Mouse (Mus musculus) thymus, postnatal 0 days (tissue): Measurements from ENCODE around the gene Cryz. TPM values are rescaled to one million over a fixed set of nuclear protein-coding genes. Genes with fewer than 3 reads are reported as not detected.
A peak's percentile ranks its signal among the peaks of the same experiment; 100 is the strongest.

Experiments
- DNase-seq: peaks from one replicate; pipeline ENCODE4 v3.0.0-alpha.2; 2015; ENCODE audit warnings: low spot score
- polyA plus RNA-seq: library from polyadenylated mRNA; unstranded; fragments of >200 nt; fragmentation: Nextera tagmentation; extraction: Ambion mirVana; gene quantifications from 2 replicates; pipeline ENCODE4 v1.2.1, GENCODE M21; 2015

Gene Cryz
- polyA plus RNA-seq, result 4.2 and 4.5 TPM in 2 replicates

DNA sequence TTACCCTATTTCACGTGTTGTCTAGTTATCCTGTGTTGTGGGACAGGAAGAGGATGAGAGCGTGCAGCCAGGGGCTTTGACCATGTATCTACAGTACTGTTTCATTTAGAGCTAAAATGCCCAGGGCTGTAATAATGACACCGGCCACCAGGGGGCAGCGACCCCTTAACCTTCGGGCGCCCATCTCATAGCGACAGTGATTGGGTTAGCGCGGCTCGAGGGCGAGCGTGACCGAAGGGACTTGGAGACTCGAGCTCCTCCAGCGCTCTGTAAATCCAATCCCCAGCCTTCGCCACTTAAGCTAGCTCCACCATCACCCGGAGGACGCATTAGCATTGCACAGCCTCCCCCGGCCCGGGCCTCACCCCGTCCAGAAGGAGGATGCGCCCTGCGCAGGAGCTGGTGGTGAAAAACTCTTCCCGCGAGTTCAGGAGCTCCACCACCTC lies at the start of gene Cryz:
Gene Cryz, plus strand, starts transcription at position 224 of the 446 bp plus-strand sequence.
- peak; percentile 88 for DNase-seq

DNA sequence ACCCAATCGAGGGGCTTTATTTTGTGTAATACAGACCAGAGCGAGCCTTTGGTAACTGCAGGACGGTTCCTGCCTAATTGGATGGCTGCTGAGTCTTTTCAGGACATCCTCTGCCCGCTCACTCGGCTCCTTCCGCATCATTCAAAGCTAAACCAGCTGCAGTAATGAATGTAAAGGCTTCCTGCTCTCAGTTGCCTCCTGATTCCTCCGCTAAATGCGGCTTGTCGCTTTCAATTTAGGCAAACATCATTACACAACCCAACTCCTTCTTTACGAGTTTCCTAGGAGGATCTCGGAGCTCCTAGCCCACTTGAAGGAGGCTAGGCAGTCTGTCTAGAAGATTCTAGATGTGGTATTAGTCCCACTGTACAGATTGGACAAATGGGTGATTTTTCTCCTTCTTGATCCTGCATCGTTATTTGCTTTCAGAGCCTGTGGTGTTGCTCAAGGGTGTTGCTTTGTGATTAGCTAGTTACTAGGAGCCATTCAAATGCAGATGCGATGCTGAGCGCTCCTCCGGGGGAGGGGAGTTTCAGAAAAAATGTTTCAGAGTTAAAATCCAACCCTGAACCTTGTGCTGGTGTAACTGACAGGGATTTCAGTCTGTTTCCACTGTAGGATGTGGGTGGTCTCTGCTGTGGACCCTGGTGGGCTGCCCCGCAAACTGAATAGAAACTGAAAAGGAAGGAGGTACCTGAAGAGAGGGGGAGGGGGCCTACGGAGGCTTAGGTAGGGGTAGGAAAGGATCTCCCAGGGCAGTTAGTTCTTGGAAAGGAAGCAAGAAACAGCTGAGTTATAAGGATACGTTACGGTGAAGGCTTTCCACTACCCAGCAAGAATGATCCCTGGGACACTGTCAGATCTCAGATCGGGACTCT lies 48.7 kb upstream of the Cryz start:
- no peak for DNase-seq

GRCm38 (mm10) chr3:154548868-154549301 lies 47.6 kb upstream of the Cryz start:
- no peak for DNase-seq

GRCm38 (mm10) chr3:154550326-154551034 lies 46.0 kb upstream of the Cryz start:
- no peak for DNase-seq

DNA sequence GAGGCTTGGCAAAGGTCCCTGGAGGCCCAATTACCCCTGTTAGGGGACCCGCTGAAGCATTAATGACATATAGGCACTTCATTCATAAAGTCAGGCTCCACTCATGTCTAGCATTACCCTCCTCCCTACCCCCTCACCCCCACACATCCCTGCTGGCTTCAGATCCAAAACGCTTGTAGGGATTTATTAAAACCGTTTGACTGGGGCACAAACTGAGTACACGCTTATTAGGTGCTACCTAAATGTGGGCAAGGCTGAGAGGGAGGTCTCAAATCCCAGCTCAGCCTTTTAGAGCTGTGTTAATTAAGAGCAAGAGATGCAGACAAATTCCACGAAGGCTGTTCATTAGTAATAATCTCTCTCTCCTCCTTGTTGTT lies 45.5 kb upstream of the Cryz start:
- DNase-seq, result no peak

GRCm38 (mm10) chr3:154562192-154562591 lies 34.3 kb upstream of the Cryz start:
- no peak for DNase-seq

- DNase-seq, result no peak
These were observed 31.1 kb upstream of the Cryz start for GRCm38 (mm10) chr3:154565437-154565836.

DNA sequence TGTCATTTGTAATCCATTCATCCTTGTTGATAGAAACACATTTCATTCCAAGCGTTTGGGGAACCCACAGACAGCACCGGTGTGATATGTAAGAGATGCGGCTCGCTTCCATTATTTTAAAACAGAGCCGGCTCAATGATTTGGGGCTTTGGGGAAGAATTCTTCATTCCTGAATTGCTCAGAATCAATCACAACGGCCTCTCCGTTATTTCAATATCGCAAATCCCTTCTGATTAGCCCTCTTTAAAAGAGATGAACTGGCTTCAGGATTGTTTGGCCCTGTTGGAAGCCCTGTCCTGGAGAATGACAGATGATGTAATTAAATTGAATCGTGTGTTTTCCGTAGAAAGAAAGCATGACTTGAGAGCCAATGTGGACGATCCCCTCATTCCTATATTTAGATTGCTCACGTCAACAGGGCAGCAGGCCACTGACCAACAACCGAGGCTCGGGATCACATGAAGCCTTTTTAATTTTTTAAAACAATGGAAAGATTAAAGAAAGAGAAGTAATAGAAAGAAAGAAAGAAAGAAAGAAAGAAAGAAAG lies 26.4 kb upstream of the Cryz start:
- DNase-seq, result no peak

- no peak for DNase-seq
These were observed 25.7 kb upstream of the Cryz start for GRCm38 (mm10) chr3:154570786-154571185.

GRCm38 (mm10) chr3:154572341-154572972 lies 24.1 kb upstream of the Cryz start:
- peak; percentile 72 for DNase-seq

DNA sequence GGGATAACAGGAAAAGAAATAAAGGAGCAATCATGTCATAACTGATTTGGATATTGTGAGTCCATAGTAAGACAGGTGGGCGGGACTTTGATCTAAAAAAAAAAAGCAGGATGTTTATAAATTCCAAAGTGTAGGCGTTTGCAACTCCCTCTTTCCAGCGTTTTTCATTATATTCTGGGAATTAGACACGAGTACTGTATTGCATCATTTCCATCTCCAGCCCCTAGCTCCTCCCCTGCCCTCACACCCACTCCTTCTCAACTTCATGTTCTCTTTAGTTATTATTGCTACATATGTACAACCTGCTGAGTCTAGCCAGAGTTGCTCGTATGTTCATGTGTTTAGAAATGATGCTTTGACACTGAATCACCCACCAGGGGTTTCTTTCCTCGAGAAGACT lies 22.8 kb upstream of the Cryz start:
- no peak for DNase-seq

- no peak for DNase-seq
These were observed 18.6 kb upstream of the Cryz start for GRCm38 (mm10) chr3:154577895-154578294.

- no peak for DNase-seq
These were observed 12.2 kb upstream of the Cryz start for GRCm38 (mm10) chr3:154584351-154584750.

GRCm38 (mm10) chr3:154590971-154591370 lies 5.5 kb upstream of the Cryz start:
- DNase-seq, result no peak

DNA sequence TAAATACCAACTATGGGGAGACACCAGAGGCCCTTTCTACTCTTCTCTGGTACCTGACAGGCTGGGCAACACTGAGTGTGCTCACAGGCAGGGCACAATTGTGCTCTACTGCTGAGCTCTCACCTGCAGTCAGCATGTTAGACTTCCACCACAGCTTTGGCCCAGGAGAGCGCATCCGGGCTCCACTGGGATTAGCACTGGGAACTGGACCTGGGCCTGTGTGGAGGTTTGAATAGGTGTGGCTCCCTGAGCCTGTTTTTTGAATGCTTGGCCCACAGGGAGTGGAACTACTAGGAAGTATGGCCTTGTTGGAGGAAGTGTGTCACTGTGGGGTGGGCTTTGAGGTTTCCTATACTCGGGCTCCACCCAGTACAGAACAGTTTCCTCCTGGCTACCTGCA lies 4.9 kb upstream of the Cryz start:
- no peak for DNase-seq

DNA sequence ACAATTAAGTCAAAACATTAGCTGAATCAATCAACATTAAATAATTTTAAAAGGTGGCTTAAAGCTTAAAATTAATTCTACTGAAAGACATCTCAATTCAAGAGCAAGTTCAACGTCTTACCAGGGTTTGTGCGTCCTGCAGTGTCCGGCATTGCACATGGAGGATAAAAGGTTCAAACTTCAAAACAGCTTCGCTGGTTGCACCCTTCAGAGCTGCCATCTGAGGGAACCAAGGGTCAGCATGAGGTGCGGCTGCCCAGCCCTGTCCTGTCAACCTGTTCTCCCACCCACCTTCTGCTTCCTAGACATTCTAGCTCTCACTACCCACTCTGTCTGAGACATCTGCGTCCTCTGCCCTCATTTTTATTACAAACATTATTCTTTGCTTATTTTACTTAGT lies 2.9 kb upstream of the Cryz start:
- DNase-seq, result no peak

DNA sequence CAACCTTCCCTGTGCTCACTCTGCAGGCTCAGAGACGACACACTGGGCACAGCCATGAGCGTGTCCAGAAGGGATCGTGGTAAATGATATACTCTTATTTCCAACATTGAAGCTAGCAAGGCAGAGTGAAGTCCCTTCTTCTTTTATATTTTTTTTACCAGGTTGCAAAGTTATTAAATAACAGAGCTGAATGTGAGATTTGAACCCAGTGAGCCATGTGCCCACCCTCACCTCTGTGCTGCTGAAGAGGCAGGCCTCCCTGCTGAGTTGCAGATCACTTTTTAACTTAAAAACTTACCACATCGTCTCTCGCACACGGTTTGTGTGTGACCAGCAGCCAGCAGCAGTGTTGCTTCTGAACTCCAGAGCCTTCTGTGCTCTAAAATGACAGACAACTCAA lies 2.4 kb upstream of the Cryz start:
- DNase-seq, result no peak

GRCm38 (mm10) chr3:154596934-154597554 lies 533 bp downstream of the Cryz start, which contains the start of gene Tyw3:
Gene Tyw3 (minus strand): TSS chr3:154597104.
- peak; percentile 96 for DNase-seq

GRCm38 (mm10) chr3:154597561-154597960 lies 1.1 kb downstream of the Cryz start:
- no peak for DNase-seq

GRCm38 (mm10) chr3:154602141-154602540 lies 5.6 kb downstream of the Cryz start:
- DNase-seq, result no peak

- no peak for DNase-seq
These were observed 8.4 kb downstream of the Cryz start for GRCm38 (mm10) chr3:154604871-154605270.
